Mouse (Mus musculus) liver, adult 2 months (tissue): ENCODE measurements around the gene Bhlha9. TPM values are rescaled to one million over a fixed set of nuclear protein-coding genes. Genes with fewer than 3 reads are reported as not detected.

Experiments used
- DNase-seq: peaks from one replicate; pipeline ENCODE4 v3.0.0-alpha.2; 2011; ENCODE audit warnings: low read depth, low spot score; ENCODE audit errors: extremely low read depth
- H3K27ac ChIP-seq: fragments of 200-500 bp; replicated peaks from 2 replicates; pipeline ENCODE4 v1.5.1; 2012; ENCODE audit warnings: low read depth, mild to moderate bottlenecking, control low read depth, inconsistent platforms, low read length; ENCODE audit not compliant: insufficient read depth
- H3K27me3 ChIP-seq: fragments of 200-500 bp; 2 replicates; pipeline ENCODE4 v1.6.1; 2012; ENCODE audit warnings: mild to moderate bottlenecking, moderate library complexity, low read length, inconsistent platforms; ENCODE audit not compliant: control insufficient read depth, insufficient read depth
- H3K36me3 ChIP-seq: fragments of 200-500 bp; 2 replicates; pipeline ENCODE4 v1.6.1; 2012; ENCODE audit warnings: low read length, inconsistent platforms; ENCODE audit not compliant: control insufficient read depth, insufficient read depth
- H3K4me1 ChIP-seq: fragments of 200-500 bp; 2 replicates; pipeline ENCODE4 v1.6.1; 2011; ENCODE audit warnings: low read length; ENCODE audit not compliant: control insufficient read depth, insufficient read depth
- H3K4me3 ChIP-seq: fragments of 200-500 bp; 2 replicates; pipeline ENCODE4 v1.5.1; 2011; ENCODE audit warnings: low read depth, mild to moderate bottlenecking, control low read depth, low read length, moderate library complexity; ENCODE audit not compliant: insufficient read depth
- H3K79me2 ChIP-seq: fragments of 200-500 bp; 2 replicates; pipeline ENCODE4 v1.6.1; 2012; ENCODE audit warnings: inconsistent platforms, mild to moderate bottlenecking, low read length, moderate library complexity; ENCODE audit not compliant: control insufficient read depth, insufficient read depth
- H3K9ac ChIP-seq: fragments of 200-500 bp; 2 replicates; pipeline ENCODE4 v1.6.1; 2012; ENCODE audit warnings: low read depth, mild to moderate bottlenecking, control low read depth, inconsistent platforms, low read length
- CTCF ChIP-seq: fragments of 200-500 bp; IDR thresholded peaks from 2 replicates; pipeline ENCODE4 v1.5.1; 2011; ENCODE audit warnings: low read depth, low read length, control low read depth
- POLR2A ChIP-seq: fragments of 200-500 bp; IDR thresholded peaks from 2 replicates; pipeline ENCODE4 v1.6.1; 2011; ENCODE audit warnings: low read length, control low read depth; ENCODE audit not compliant: insufficient read depth; ENCODE audit errors: extremely low read depth
- WGBS: fragments of 180-500 bp; shearing (Covaris S2); methylation state at CpG from one replicate; pipeline ENCODE4 v1.1.7; 2018; 5-methylcytosine and 5-hydroxymethylcytosine counted together
- polyA plus RNA-seq: library from polyadenylated mRNA; depleted of rRNA; stranded (reverse); fragments of >200 nt; gene quantifications from 2 replicates; pipeline ENCODE4 v1.2.3, GENCODE M21; 2012; rRNA removed
- total RNA-seq: library from RNA; depleted of rRNA; stranded (reverse); fragments of >200 nt; gene quantifications from 2 replicates; pipeline ENCODE4 v1.2.3, GENCODE M21; 2014; rRNA removed

Gene Bhlha9
- total and polyA plus RNA-seq, 2 experiments = not detected

DNA sequence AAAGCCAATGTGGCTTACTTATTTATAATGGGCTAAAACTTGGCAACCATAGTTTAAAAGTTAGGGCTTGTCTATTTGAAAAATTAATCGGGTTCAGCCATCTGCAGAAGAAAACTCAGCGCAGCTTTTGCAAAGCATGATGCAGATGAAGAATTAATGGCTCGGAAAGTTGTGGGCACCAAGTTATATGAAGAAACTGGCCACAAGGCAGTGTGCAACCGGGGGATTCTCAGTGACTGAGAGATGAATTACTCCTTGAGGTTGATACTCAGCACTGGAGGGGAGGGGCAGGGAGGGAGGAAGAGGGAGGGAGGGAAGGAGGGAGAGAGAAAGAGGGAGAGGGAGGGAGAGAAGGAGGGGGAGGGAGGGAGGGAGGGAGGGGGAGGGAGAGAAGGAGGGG, 44.7 kb downstream of the Bhlha9 start:
- Histone ChIP-seq H3K4me3 (no peak overlapping the region), H3K9ac (no peak overlapping the region), H3K79me2 (no peaks in the 10 kb centered on the region), H3K4me1 (no peaks in the 10 kb centered on the region), H3K27me3 (no peaks in the 10 kb centered on the region), H3K27ac (no peak overlapping the region), H3K36me3 (no peaks in the 10 kb centered on the region)
- TF ChIP-seq POLR2A = no peak
- TF ChIP-seq CTCF = no peak
- 83% methylated on average over 4 of the region's 4 CpGs for WGBS
- DNase-seq = no peak

Other genes with a start within 250 kb of the Bhlha9 start
- 3.7 and 3.9 TPM in 2 replicates for gene Abr, start 50.2 kb upstream of the Bhlha9 start, total RNA-seq
- gene Abr, start 50.2 kb upstream of the Bhlha9 start, polyA plus RNA-seq = 2.2 and 3.3 TPM in 2 replicates
- gene Trarg1, start 7.3 kb downstream of the Bhlha9 start, total RNA-seq = 0.13 and 0.18 TPM in 2 replicates
- gene Trarg1, start 7.3 kb downstream of the Bhlha9 start, polyA plus RNA-seq = 0.09 and 0.10 TPM in 2 replicates
- 18.9 and 20.1 TPM in 2 replicates for gene Gosr1, start 91.1 kb downstream of the Bhlha9 start, total RNA-seq
- gene Gosr1, start 91.1 kb downstream of the Bhlha9 start, polyA plus RNA-seq = 13.7 and 14.9 TPM in 2 replicates
- 17.0 and 22.6 TPM in 2 replicates for gene Cpd, start 174.5 kb downstream of the Bhlha9 start, total RNA-seq
- gene Cpd, start 174.5 kb downstream of the Bhlha9 start, polyA plus RNA-seq = 4.8 and 5.0 TPM in 2 replicates
- gene Tmigd1, start 229.7 kb downstream of the Bhlha9 start, total RNA-seq = not detected in 2 replicates
- not detected in 2 replicates for gene Tmigd1, start 229.7 kb downstream of the Bhlha9 start, polyA plus RNA-seq